Mouse (Mus musculus): ENCODE measurements around the gene Lmo2. TPM values are rescaled to one million over a fixed set of nuclear protein-coding genes. Genes with fewer than 3 reads are reported as not detected.
"Not testable (repeated sequence)": the region's sequence is repeated elsewhere in the genome, so short reads cannot be mapped to it uniquely, and the experiment has no call there.

Lmo2 gene
- polyA plus RNA-seq, 1 experiment, result not detected

GRCm38 (mm10) chr2:103975904-103976303 lies 18.1 kb downstream of the Lmo2 start:
- Histone ChIP-seq H3K27me3 (ENCODE audit: control insufficient read depth, insufficient read depth, low read length, poor library complexity, severe bottlenecking) (peaks cover 13% of the 10 kb centered on the region), H3K4me3 (ENCODE audit: low read depth, low read length) (no peak overlapping the region), H3K9ac (ENCODE audit: low read depth, poor library complexity, severe bottlenecking) (no peak overlapping the region), H3K36me3 (ENCODE audit: control insufficient read depth, insufficient read depth, low read length, poor library complexity, severe bottlenecking) (no peaks in the 10 kb centered on the region), H3K9me3 (replicated peaks; ENCODE audit: control insufficient read depth, insufficient read depth, low read length, poor library complexity, severe bottlenecking) (no peaks in the 10 kb centered on the region), H3K4me1 (ENCODE audit: control insufficient read depth, insufficient read depth, low read length) (no peaks in the 10 kb centered on the region), H3K27ac (ENCODE audit: insufficient read depth, low read length) (no peak overlapping the region)
- TF ChIP-seq POLR2A (IDR thresholded peaks at IDR 0.05; ENCODE audit: insufficient read depth, low read length), result no peak
- no peak for TF ChIP-seq CTCF (IDR thresholded peaks at IDR 0.05; ENCODE audit: low read depth, low read length)
- TF ChIP-seq EP300 (IDR thresholded peaks at IDR 0.05; ENCODE audit: insufficient read depth, low read depth, low read length), result no peak

GRCm38 (mm10) chr2:103977216-103977615 lies 19.4 kb downstream of the Lmo2 start:
- Histone ChIP-seq H3K27me3 (ENCODE audit: control insufficient read depth, insufficient read depth, low read length, poor library complexity, severe bottlenecking) (peaks cover 3% of the 10 kb centered on the region; the same call in 1 of the 2 replicates), H3K9me3 (replicated peaks; ENCODE audit: control insufficient read depth, insufficient read depth, low read length, poor library complexity, severe bottlenecking) (no peaks in the 10 kb centered on the region), H3K9ac (ENCODE audit: low read depth, poor library complexity, severe bottlenecking) (no peak overlapping the region), H3K36me3 (ENCODE audit: control insufficient read depth, insufficient read depth, low read length, poor library complexity, severe bottlenecking) (no peaks in the 10 kb centered on the region), H3K4me3 (ENCODE audit: low read depth, low read length) (no peak overlapping the region), H3K27ac (ENCODE audit: insufficient read depth, low read length) (no peak overlapping the region), H3K4me1 (ENCODE audit: control insufficient read depth, insufficient read depth, low read length) (no peaks in the 10 kb centered on the region)
- TF ChIP-seq POLR2A (IDR thresholded peaks at IDR 0.05; ENCODE audit: insufficient read depth, low read length), result no peak
- no peak for TF ChIP-seq EP300 (IDR thresholded peaks at IDR 0.05; ENCODE audit: insufficient read depth, low read depth, low read length)
- TF ChIP-seq CTCF (IDR thresholded peaks at IDR 0.05; ENCODE audit: low read depth, low read length), result no peak

- Histone ChIP-seq H3K9ac (ENCODE audit: low read depth, poor library complexity, severe bottlenecking) (no peak overlapping the region), H3K27me3 (ENCODE audit: control insufficient read depth, insufficient read depth, low read length, poor library complexity, severe bottlenecking) (no peaks in the 10 kb centered on the region), H3K4me1 (ENCODE audit: control insufficient read depth, insufficient read depth, low read length) (no peaks in the 10 kb centered on the region), H3K9me3 (replicated peaks; ENCODE audit: control insufficient read depth, insufficient read depth, low read length, poor library complexity, severe bottlenecking) (no peaks in the 10 kb centered on the region), H3K4me3 (ENCODE audit: low read depth, low read length) (no peak overlapping the region), H3K36me3 (ENCODE audit: control insufficient read depth, insufficient read depth, low read length, poor library complexity, severe bottlenecking) (no peaks in the 10 kb centered on the region), H3K27ac (ENCODE audit: insufficient read depth, low read length) (no peak overlapping the region)
- TF ChIP-seq CTCF (IDR thresholded peaks at IDR 0.05; ENCODE audit: low read depth, low read length) (no peak), EP300 (IDR thresholded peaks at IDR 0.05; ENCODE audit: insufficient read depth, low read depth, low read length) (no peak), POLR2A (IDR thresholded peaks at IDR 0.05; ENCODE audit: insufficient read depth, low read length) (no peak)
Observed at GRCm38 (mm10) chr2:103977716-103978115, 19.9 kb downstream of the Lmo2 start.

GRCm38 (mm10) chr2:103982250-103982649 lies 24.5 kb downstream of the Lmo2 start:
- H3K9me3 ChIP-seq (replicated peaks; ENCODE audit: control insufficient read depth, insufficient read depth, low read length, poor library complexity, severe bottlenecking), result no peaks in the 10 kb centered on the region
- no peak for TF ChIP-seq POLR2A (IDR thresholded peaks at IDR 0.05; ENCODE audit: insufficient read depth, low read length)
- TF ChIP-seq EP300 (IDR thresholded peaks at IDR 0.05; ENCODE audit: insufficient read depth, low read depth, low read length), result no peak
- TF ChIP-seq CTCF (IDR thresholded peaks at IDR 0.05; ENCODE audit: low read depth, low read length), result peak; percentile 82

GRCm38 (mm10) chr2:103983146-103983545 lies 25.4 kb downstream of the Lmo2 start:
- H3K9ac ChIP-seq (ENCODE audit: low read depth, poor library complexity, severe bottlenecking), result no peak overlapping the region
- H3K4me3 ChIP-seq (ENCODE audit: low read depth, low read length), result no peak overlapping the region
- TF ChIP-seq CTCF (IDR thresholded peaks at IDR 0.05; ENCODE audit: low read depth, low read length) (no peak), POLR2A (IDR thresholded peaks at IDR 0.05; ENCODE audit: insufficient read depth, low read length) (no peak), EP300 (IDR thresholded peaks at IDR 0.05; ENCODE audit: insufficient read depth, low read depth, low read length) (no peak)
- no peaks in the 10 kb centered on the region for H3K9me3 ChIP-seq (replicated peaks; ENCODE audit: control insufficient read depth, insufficient read depth, low read length, poor library complexity, severe bottlenecking)
- peaks cover under 1% of the 10 kb centered on the region for H3K4me1 ChIP-seq (ENCODE audit: control insufficient read depth, insufficient read depth, low read length)
- no peaks in the 10 kb centered on the region for H3K27me3 ChIP-seq (ENCODE audit: control insufficient read depth, insufficient read depth, low read length, poor library complexity, severe bottlenecking)
- no peak overlapping the region for H3K27ac ChIP-seq (ENCODE audit: insufficient read depth, low read length)
- H3K36me3 ChIP-seq (ENCODE audit: control insufficient read depth, insufficient read depth, low read length, poor library complexity, severe bottlenecking), result no peaks in the 10 kb centered on the region

More at GRCm38 (mm10) chr2:103982250-103982649, 24.5 kb downstream of the Lmo2 start:
- Histone ChIP-seq H3K36me3 (ENCODE audit: control insufficient read depth, insufficient read depth, low read length, poor library complexity, severe bottlenecking) (no peaks in the 10 kb centered on the region), H3K27me3 (ENCODE audit: control insufficient read depth, insufficient read depth, low read length, poor library complexity, severe bottlenecking) (no peaks in the 10 kb centered on the region), H3K4me1 (ENCODE audit: control insufficient read depth, insufficient read depth, low read length) (no peaks in the 10 kb centered on the region), H3K27ac (ENCODE audit: insufficient read depth, low read length) (no peak overlapping the region), H3K9ac (ENCODE audit: low read depth, poor library complexity, severe bottlenecking) (no peak overlapping the region), H3K4me3 (ENCODE audit: low read depth, low read length) (no peak overlapping the region)

DNA sequence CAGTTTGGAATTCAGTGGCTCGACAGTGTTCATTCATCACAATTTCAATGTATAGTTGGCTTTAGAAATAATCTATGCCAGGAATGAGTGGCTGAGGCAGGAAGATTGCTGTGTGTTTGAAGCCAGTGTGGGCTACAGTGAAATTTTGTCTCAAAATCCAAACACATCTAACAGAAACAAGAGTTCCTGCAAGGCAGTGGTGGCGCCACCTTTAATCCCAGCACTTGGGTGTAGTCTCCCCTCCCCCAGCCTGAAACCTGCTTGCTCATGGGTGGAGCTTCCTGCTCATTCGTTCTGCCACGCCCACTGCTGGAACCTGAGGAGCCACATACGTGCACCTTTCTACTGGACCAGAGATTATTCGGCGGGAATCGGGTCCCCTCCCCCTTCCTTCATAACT lies 29.8 kb downstream of the Lmo2 start:
- not testable (repeated sequence) for H3K27me3 ChIP-seq (ENCODE audit: control insufficient read depth, insufficient read depth, low read length, poor library complexity, severe bottlenecking); H3K9me3 ChIP-seq (replicated peaks; ENCODE audit: control insufficient read depth, insufficient read depth, low read length, poor library complexity, severe bottlenecking); H3K4me1 ChIP-seq (ENCODE audit: control insufficient read depth, insufficient read depth, low read length); H3K36me3 ChIP-seq (ENCODE audit: control insufficient read depth, insufficient read depth, low read length, poor library complexity, severe bottlenecking); H3K4me3 ChIP-seq (ENCODE audit: low read depth, low read length); H3K9ac ChIP-seq (ENCODE audit: low read depth, poor library complexity, severe bottlenecking)
- peak overlapping the region; percentile 60 for H3K27ac ChIP-seq (ENCODE audit: insufficient read depth, low read length)
